Mouse (Mus musculus) erythroblast, embryonic 14.5 days (primary cell): ENCODE results near the gene Isca2. TPM values are rescaled to one million over a fixed set of nuclear protein-coding genes. Genes with fewer than 3 reads are reported as not detected.

Source experiments
- H3K27me3 ChIP-seq: 2 replicates; pipeline ENCODE4 v1.6.1; 2012; ENCODE audit warnings: inconsistent platforms; ENCODE audit not compliant: control insufficient read depth
- H3K36me3 ChIP-seq: 2 replicates; pipeline ENCODE4 v1.6.1; 2012; ENCODE audit warnings: mild to moderate bottlenecking, inconsistent platforms; ENCODE audit not compliant: control insufficient read depth
- H3K4me1 ChIP-seq: 2 replicates; pipeline ENCODE4 v1.6.1; 2012; ENCODE audit warnings: inconsistent platforms; ENCODE audit not compliant: control insufficient read depth
- H3K4me3 ChIP-seq: replicated peaks from 2 replicates; pipeline ENCODE3; 2012; ENCODE audit warnings: moderate library complexity, mild to moderate bottlenecking, inconsistent platforms
- H3K9me3 ChIP-seq: 2 replicates; pipeline ENCODE4 v1.6.1; 2012; ENCODE audit warnings: low read length, inconsistent platforms, mixed read lengths; ENCODE audit not compliant: control insufficient read depth
- GATA1 ChIP-seq: IDR thresholded peaks from 2 replicates; pipeline ENCODE4 v1.6.1; 2012; ENCODE audit warnings: low read length, inconsistent platforms, mixed read lengths
- TAL1 ChIP-seq: IDR thresholded peaks from 3 replicates; pipeline ENCODE4 v1.6.1; 2012; ENCODE audit warnings: low read length, inconsistent platforms, mixed read lengths
- polyA plus RNA-seq: library from polyadenylated mRNA; stranded (reverse); fragments of >175 nt; gene quantifications from 2 replicates; pipeline ENCODE4 v1.2.3, GENCODE M21; 2012

The Isca2 gene
- polyA plus RNA-seq, 1 experiment: 10.3 TPM

DNA sequence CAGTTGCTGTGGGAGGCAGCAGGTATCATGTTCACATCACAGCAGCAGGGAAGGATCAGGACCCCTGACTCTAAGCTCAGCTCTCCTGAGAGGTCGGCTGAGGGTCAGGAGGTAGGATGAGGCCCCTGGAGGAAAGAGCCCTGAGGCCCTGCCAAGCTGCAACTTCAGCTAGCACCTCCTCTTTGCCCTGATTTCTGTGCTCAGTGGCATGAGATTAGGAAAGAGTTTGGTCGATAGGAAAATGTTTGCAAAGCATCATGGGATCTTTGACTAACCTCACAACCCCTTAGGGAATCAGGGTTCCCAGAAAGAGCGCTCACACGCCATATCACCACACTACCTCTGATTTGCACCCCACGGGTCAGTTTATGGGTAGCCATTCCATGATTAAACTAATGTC, 33.7 kb downstream of the Isca2 start:
- TF ChIP-seq GATA1: no peak
- H3K9me3 ChIP-seq: no peaks in the 10 kb centered on the region
- H3K36me3 ChIP-seq: no peaks in the 10 kb centered on the region
- H3K4me3 ChIP-seq: no peak overlapping the region
- H3K4me1 ChIP-seq: peaks cover 7% of the 10 kb centered on the region
- peaks cover 28% of the 10 kb centered on the region for H3K27me3 ChIP-seq

DNA sequence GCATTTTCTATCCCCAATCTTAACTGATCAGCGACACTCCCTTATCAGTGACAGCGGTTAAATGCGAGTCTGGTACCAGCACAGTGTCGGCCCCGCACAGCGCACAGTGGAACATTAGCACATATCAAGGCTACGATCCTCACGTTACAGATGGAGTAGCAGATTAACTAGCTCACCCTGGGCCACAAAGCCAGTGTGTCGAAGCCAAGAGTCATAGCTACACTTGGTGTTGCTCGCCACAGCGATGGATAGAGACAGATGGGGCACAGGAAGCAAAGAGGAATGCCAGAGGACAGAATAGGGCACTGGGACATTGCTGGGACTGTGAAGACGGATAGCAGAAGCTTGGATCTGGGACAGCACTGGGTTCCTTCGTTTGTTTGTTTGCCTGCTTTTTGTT, 34.3 kb downstream of the Isca2 start:
- Histone ChIP-seq H3K4me1 (peaks cover 7% of the 10 kb centered on the region), H3K4me3 (no peak overlapping the region), H3K9me3 (no peaks in the 10 kb centered on the region), H3K27me3 (peaks cover 24% of the 10 kb centered on the region), H3K36me3 (no peaks in the 10 kb centered on the region)
- TF ChIP-seq TAL1: no peak
- no peak for TF ChIP-seq GATA1

DNA sequence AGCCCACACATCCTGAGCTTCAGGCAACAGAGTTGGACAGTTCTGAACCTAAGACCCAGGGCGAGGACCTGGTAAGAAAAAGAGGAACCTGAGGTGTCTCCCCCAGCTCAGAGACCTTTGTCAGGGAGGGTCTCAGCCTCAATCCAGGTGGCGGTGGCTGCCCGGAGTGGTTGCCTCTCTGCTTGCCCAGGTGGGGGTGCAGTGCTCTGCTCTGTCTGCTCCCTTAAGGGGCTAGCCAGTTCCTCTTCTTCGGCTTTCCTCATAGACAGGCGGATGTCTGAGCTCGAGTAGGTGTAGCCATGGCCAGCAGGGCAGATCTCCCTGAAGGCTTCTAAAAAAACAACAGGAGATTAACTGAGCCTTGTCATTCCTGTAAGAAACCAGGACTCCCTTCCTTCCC, 36.0 kb downstream of the Isca2 start:
- TF ChIP-seq TAL1: no peak
- TF ChIP-seq GATA1: no peak
- peaks cover 7% of the 10 kb centered on the region for H3K4me1 ChIP-seq
- no peak overlapping the region for H3K4me3 ChIP-seq
- H3K36me3 ChIP-seq: no peaks in the 10 kb centered on the region
- H3K9me3 ChIP-seq: no peaks in the 10 kb centered on the region
- H3K27me3 ChIP-seq: peaks cover 24% of the 10 kb centered on the region

DNA sequence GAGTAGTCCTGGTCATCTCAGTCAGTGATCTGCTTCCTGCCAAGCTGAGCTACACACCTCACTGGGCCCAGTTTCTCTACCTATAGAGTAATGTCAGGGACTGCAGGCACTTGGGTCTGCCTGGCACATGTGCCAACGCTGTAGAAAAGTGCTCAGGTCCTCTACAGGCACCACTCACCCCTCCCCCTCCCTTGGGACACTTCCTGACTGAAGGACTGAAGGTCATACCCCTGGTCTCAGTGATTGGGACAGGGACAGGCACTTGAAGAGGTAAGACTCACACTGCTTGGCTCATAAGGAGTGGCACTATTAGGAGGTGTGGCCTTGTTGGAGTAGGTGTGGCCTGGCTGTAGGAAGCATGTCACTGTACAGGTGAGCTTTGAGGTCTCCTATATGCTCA, 37.8 kb downstream of the Isca2 start:
- Histone ChIP-seq H3K36me3 (no peaks in the 10 kb centered on the region), H3K4me1 (peaks cover 13% of the 10 kb centered on the region), H3K9me3 (no peaks in the 10 kb centered on the region), H3K4me3 (no peak overlapping the region), H3K27me3 (peaks cover 20% of the 10 kb centered on the region)
- TF ChIP-seq TAL1 (no peak), GATA1 (no peak)

DNA sequence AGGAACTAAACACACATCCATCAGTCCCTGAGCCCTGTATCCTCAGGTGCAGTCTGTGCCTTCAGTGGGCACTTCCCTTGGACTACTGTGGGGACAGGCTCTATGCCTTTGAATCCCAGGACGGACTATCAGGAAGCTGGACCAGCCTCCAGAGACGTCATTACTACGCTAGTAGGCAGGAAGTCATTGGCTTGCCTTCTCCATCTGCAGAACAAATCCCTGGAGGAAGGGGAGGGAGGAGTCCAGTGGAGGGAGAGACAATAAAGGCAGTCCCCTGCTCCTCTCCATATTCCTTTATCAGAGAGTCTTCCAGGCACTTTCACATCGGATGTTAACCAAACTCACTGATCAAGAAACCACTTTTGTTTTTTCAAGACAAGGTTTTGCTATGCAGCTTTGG, 38.5 kb downstream of the Isca2 start:
- Histone ChIP-seq H3K4me1 (peaks cover 20% of the 10 kb centered on the region), H3K27me3 (peaks cover 18% of the 10 kb centered on the region), H3K9me3 (no peaks in the 10 kb centered on the region), H3K36me3 (no peaks in the 10 kb centered on the region), H3K4me3 (no peak overlapping the region)
- TF ChIP-seq TAL1 (no peak), GATA1 (no peak)

DNA sequence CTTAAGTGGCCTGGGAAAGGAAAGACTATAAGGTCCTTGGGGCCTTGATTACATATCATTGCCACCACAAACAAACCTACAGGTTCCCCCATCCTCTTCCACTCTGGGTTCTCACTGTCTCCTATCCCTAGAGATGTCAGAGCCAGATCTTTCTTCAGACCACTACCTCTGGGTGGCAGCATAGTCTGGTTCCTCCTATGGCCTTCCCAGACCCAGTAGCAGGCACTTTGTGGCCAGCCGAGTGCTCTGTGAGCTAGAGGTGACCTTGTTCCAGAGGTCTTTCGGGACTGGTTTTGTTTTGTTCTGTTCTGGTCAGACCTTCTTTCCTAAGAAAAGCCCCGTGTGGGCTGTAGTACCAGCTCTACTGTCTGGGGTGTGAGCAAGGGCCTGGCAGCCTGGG, 39.0 kb downstream of the Isca2 start:
- Histone ChIP-seq H3K36me3 (no peaks in the 10 kb centered on the region; the same call in 1 of the 2 replicates), H3K9me3 (no peaks in the 10 kb centered on the region), H3K4me3 (no peak overlapping the region), H3K27me3 (peaks cover 18% of the 10 kb centered on the region), H3K4me1 (peaks cover 24% of the 10 kb centered on the region)
- TF ChIP-seq TAL1 (no peak), GATA1 (no peak)

DNA sequence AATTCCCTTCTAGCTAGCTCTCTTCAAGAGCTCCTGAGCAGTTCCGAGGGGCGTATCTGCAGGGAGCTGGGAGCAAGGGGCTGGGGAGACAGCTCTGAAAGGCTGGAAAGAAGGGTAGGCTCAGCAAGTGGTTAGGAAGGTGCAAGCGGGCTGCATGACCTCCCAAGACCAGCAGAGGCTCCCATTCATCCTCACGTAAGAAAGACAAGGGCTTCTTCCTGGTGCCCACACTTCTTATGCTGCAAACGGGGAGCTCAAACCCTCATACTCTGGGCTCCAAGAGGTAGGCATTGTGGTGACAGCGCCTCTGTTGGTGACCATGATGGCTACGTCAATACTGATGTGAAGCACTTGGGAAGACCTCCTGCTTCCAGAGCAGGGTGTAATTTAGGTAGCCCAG, 40.7 kb downstream of the Isca2 start:
- peaks cover 8% of the 10 kb centered on the region for H3K27me3 ChIP-seq
- H3K36me3 ChIP-seq: peaks cover 3% of the 10 kb centered on the region; the same call in 1 of the 2 replicates
- H3K9me3 ChIP-seq: peaks cover 2% of the 10 kb centered on the region; the same call in 1 of the 2 replicates
- peaks cover 38% of the 10 kb centered on the region for H3K4me1 ChIP-seq
- TF ChIP-seq GATA1 (no peak), TAL1 (no peak)
- H3K4me3 ChIP-seq: no peak overlapping the region

DNA sequence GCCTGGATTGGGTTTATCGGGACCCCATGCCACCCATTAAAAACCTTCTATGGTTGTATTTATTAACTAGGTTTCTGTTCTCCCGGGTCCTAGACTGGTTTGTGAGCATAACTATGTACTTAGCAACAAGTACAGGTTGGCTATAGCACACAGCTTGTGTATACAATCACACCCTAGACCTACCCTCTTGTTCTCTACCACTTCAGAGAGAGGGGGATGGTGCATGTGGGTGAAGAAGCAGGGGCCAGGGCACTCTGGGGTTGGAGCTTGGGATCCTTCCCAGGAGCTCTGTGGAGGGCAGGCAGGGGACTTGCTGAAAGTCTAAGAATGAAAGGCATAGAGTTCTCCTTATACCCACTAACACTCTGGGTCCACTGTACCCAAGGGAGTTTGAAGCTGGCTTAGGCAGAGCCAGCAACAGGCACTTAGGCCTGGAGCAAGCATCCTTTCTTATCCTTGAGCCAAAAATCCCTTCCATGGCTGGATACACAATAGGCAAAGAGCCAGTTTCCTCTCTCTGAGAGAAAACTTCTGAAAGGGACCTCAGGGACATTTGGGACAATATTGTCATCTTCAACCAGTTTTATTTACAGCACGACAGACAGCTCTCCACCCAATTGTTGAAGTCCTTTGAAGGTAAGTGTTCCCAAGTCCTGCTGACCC, 41.7 kb downstream of the Isca2 start:
- H3K4me3 ChIP-seq: no peak overlapping the region
- peaks cover 4% of the 10 kb centered on the region for H3K27me3 ChIP-seq
- H3K4me1 ChIP-seq: peaks cover 48% of the 10 kb centered on the region
- peaks cover 2% of the 10 kb centered on the region; the same call in 1 of the 2 replicates for H3K9me3 ChIP-seq
- TF ChIP-seq GATA1 (no peak), TAL1 (no peak)
- H3K36me3 ChIP-seq: peaks cover 3% of the 10 kb centered on the region; the same call in 1 of the 2 replicates

DNA sequence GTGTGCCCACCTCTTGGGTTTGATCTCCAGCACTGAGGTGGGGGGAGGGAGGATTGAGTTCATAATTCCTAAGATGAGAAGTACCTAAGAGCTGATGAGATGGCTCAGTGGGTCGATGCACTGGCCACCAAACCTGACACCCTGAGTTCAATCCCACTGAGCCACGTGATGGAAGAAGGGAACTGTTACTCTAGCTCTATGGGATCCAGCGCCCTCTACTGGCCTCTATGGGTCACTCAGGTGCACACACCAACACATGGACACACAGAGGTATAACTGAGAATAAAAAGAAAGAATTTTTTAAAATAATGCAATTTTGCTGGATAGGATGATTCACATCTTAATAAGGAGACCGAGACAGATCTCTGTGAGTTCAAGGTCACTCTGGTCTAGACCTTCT, 45.4 kb downstream of the Isca2 start:
- TF ChIP-seq GATA1 (no peak), TAL1 (no peak)
- no peak overlapping the region for H3K4me3 ChIP-seq
- H3K4me1 ChIP-seq: peaks cover 62% of the 10 kb centered on the region
- H3K36me3 ChIP-seq: peaks cover 3% of the 10 kb centered on the region; the same call in 1 of the 2 replicates
- H3K9me3 ChIP-seq: peaks cover 2% of the 10 kb centered on the region; the same call in 1 of the 2 replicates
- H3K27me3 ChIP-seq: peaks cover 2% of the 10 kb centered on the region; the same call in 1 of the 2 replicates
